Mouse (Mus musculus): ENCODE data around the gene Gm10985. TPM values are rescaled to one million over a fixed set of nuclear protein-coding genes. Genes with fewer than 3 reads are reported as not detected.

Gm10985 gene
- polyA plus RNA-seq, 1 experiment: not detected

DNA sequence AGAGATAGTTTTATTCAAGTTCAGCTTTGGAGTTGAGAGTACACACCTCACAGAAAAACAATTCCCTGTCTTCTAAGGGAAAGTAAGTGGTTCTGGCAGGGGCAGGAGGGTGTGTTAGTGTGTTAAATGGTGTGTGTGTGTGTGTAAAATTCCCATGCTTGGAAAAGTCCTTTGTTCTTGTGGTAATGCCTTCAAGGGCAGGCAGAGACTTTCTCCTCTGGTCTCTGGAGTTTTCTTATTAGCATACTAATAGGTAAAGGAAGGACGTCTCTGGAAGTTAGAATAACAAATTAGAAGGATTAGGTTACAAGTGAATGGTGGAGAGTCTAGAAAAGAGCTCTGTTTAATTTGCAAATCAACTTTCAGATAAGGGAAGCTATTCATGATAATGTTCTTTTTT lies 24.4 kb downstream of the Gm10985 start:
- Histone ChIP-seq H3K27ac (ENCODE audit: control insufficient read depth, insufficient read depth, low read length) (no peak overlapping the region), H3K36me3 (ENCODE audit: control insufficient read depth, insufficient read depth, low read length) (no peaks in the 10 kb centered on the region), H3K27me3 (ENCODE audit: control insufficient read depth, insufficient read depth, low read length) (no peaks in the 10 kb centered on the region), H3K4me3 (ENCODE audit: control insufficient read depth, insufficient read depth, low read length) (no peak overlapping the region), H3K4me1 (replicated peaks; ENCODE audit: control insufficient read depth, insufficient read depth, low read length) (no peaks in the 10 kb centered on the region)
- TF ChIP-seq CTCF (IDR thresholded peaks at IDR 0.05; ENCODE audit: borderline replicate concordance, control insufficient read depth, extremely low read depth, insufficient read depth, low read length, poor library complexity) (no peak), POLR2A (IDR thresholded peaks at IDR 0.05; ENCODE audit: control insufficient read depth, extremely low read depth, insufficient read depth, low read length, poor library complexity) (no peak)
- WGBS: 73% methylated on average over 1 of the region's 1 CpGs
- DNase-seq: no peak

- no peak for TF ChIP-seq POLR2A (IDR thresholded peaks at IDR 0.05; ENCODE audit: control insufficient read depth, extremely low read depth, insufficient read depth, low read length, poor library complexity)
- no peak for TF ChIP-seq CTCF (IDR thresholded peaks at IDR 0.05; ENCODE audit: borderline replicate concordance, control insufficient read depth, extremely low read depth, insufficient read depth, low read length, poor library complexity)
- DNase-seq: no peak
- Histone ChIP-seq H3K4me1 (replicated peaks; ENCODE audit: control insufficient read depth, insufficient read depth, low read length) (no peaks in the 10 kb centered on the region), H3K36me3 (ENCODE audit: control insufficient read depth, insufficient read depth, low read length) (no peaks in the 10 kb centered on the region), H3K27me3 (ENCODE audit: control insufficient read depth, insufficient read depth, low read length) (no peaks in the 10 kb centered on the region), H3K27ac (ENCODE audit: control insufficient read depth, insufficient read depth, low read length) (no peak overlapping the region), H3K4me3 (ENCODE audit: control insufficient read depth, insufficient read depth, low read length) (no peak overlapping the region)
- 50% methylated on average over 6 of the region's 6 CpGs for WGBS
These were observed 25.6 kb downstream of the Gm10985 start for GRCm38 (mm10) chr3:53870482-53870881.

DNA sequence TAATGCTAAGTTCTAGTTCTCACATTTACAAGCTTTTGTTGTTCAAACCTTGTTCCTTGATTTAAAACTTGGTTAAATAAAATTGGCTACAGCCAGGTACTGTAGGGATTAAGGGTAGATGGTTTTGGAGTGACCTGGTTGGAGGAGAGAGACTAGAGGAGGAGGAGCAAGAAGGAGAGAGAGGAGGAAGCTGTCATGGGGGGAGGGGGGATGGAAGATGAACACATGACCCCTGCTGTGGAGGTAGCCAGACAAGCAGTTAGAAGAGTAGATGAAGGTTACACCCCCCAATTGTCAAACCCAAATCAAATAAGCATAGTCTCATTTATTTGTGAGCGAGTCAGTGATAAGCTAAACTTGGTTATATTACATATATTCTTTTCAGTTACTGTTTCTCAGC lies 26.7 kb downstream of the Gm10985 start:
- no peaks in the 10 kb centered on the region for H3K36me3 ChIP-seq (ENCODE audit: control insufficient read depth, insufficient read depth, low read length)
- no peaks in the 10 kb centered on the region for H3K27me3 ChIP-seq (ENCODE audit: control insufficient read depth, insufficient read depth, low read length)
- no peak for DNase-seq
- no peaks in the 10 kb centered on the region for H3K4me1 ChIP-seq (replicated peaks; ENCODE audit: control insufficient read depth, insufficient read depth, low read length)
- TF ChIP-seq CTCF (IDR thresholded peaks at IDR 0.05; ENCODE audit: borderline replicate concordance, control insufficient read depth, extremely low read depth, insufficient read depth, low read length, poor library complexity): no peak
- no peak for TF ChIP-seq POLR2A (IDR thresholded peaks at IDR 0.05; ENCODE audit: control insufficient read depth, extremely low read depth, insufficient read depth, low read length, poor library complexity)
- no peak overlapping the region for H3K27ac ChIP-seq (ENCODE audit: control insufficient read depth, insufficient read depth, low read length)
- WGBS: 91% methylated on average over 1 of the region's 1 CpGs
- no peak overlapping the region for H3K4me3 ChIP-seq (ENCODE audit: control insufficient read depth, insufficient read depth, low read length)

DNA sequence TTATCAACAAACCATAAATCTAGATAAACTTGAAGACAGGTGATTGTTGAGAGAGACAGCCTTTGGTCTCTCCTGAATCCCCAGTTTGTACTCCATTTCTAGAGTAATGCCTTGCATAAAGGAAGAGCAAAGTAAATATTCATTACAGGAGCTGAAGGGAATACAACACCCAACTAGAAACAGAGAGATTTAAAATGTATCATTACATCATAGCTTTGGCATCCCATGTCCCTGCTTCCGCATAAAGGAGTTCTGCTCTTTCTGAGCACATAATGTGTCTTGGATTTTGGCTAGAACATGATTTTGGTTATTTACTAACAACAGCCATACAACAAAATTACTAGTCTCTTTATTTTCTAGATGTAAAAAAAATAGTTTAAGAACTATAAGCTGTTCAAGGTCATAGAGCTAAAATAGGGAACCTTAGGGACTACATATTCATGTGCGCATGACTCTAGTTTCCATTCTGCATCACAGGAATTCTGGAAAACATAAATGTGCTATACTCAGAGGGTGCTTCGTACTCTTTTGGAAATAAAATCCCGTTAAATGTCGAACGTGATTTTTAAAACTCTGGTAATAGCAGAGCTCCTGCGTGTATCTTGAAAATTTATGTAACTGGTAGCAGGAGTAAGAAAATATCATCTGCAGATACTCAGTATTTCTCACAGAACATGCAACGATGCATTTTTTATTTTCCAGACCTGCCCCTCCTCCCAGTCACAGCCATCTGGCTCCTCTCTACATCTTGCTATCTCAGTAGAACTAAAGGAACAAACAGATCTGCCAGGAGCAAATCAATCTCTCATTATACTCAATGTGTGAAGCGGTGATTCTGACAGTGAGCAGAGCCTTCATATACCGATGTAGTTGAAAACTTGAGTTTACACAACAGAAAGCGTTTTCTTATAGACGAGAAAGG lies 46.0 kb downstream of the Gm10985 start:
- no peaks in the 10 kb centered on the region for H3K4me1 ChIP-seq (replicated peaks; ENCODE audit: control insufficient read depth, insufficient read depth, low read length)
- no peak overlapping the region for H3K4me3 ChIP-seq (ENCODE audit: control insufficient read depth, insufficient read depth, low read length)
- TF ChIP-seq POLR2A (IDR thresholded peaks at IDR 0.05; ENCODE audit: control insufficient read depth, extremely low read depth, insufficient read depth, low read length, poor library complexity) (no peak), CTCF (IDR thresholded peaks at IDR 0.05; ENCODE audit: borderline replicate concordance, control insufficient read depth, extremely low read depth, insufficient read depth, low read length, poor library complexity) (no peak)
- WGBS: 95% methylated on average over 12 of the region's 12 CpGs
- DNase-seq: no peak
- no peaks in the 10 kb centered on the region for H3K27me3 ChIP-seq (ENCODE audit: control insufficient read depth, insufficient read depth, low read length)
- no peaks in the 10 kb centered on the region for H3K36me3 ChIP-seq (ENCODE audit: control insufficient read depth, insufficient read depth, low read length)
- H3K27ac ChIP-seq (ENCODE audit: control insufficient read depth, insufficient read depth, low read length): no peak overlapping the region

Other genes starting within 250 kb of the Gm10985 start
- gene Frem2, start 187.7 kb upstream of the Gm10985 start, polyA plus RNA-seq (2012; rRNA removed): 0.81 and 0.99 TPM in 2 replicates
- gene Ufm1, start 18.7 kb downstream of the Gm10985 start, polyA plus RNA-seq (2012; rRNA removed): 4.4 and 4.5 TPM in 2 replicates

Measured in thymus, adult 2 months (tissue).